Mouse (Mus musculus) ES-Bruce4 (cell line): ENCODE data around the gene Nfxl1. TPM values are rescaled to one million over a fixed set of nuclear protein-coding genes. Genes with fewer than 3 reads are reported as not detected.

ENCODE experiments used
- H3K27ac ChIP-seq: 2 replicates; pipeline ENCODE4 v1.5.1; 2012; ENCODE audit warnings: low read length, inconsistent platforms; ENCODE audit not compliant: insufficient read depth
- H3K27me3 ChIP-seq: 2 replicates; pipeline ENCODE4 v1.6.1; 2012; ENCODE audit warnings: mild to moderate bottlenecking, low read length, inconsistent platforms; ENCODE audit not compliant: control insufficient read depth, poor library complexity, insufficient read depth, severe bottlenecking
- H3K36me3 ChIP-seq: 2 replicates; pipeline ENCODE4 v1.6.1; 2012; ENCODE audit warnings: inconsistent platforms, mild to moderate bottlenecking, low read length, moderate library complexity; ENCODE audit not compliant: control insufficient read depth, poor library complexity, insufficient read depth, severe bottlenecking
- H3K4me1 ChIP-seq: one replicate; pipeline ENCODE4 v1.8.1; 2011; ENCODE audit warnings: low read length; ENCODE audit not compliant: control insufficient read depth, insufficient read depth
- H3K4me3 ChIP-seq: 2 replicates; pipeline ENCODE4 v1.5.1; 2011; ENCODE audit warnings: low read depth, mild to moderate bottlenecking, low read length
- H3K9ac ChIP-seq: 2 replicates; pipeline ENCODE4 v1.6.1; 2012; ENCODE audit warnings: low read depth, mild to moderate bottlenecking, inconsistent platforms; ENCODE audit not compliant: poor library complexity, severe bottlenecking
- H3K9me3 ChIP-seq: replicated peaks from 2 replicates; pipeline ENCODE4 v1.6.1; 2012; ENCODE audit warnings: mild to moderate bottlenecking, low read length, inconsistent platforms; ENCODE audit not compliant: control insufficient read depth, poor library complexity, insufficient read depth, severe bottlenecking
- CTCF ChIP-seq: IDR thresholded peaks from one replicate; pipeline ENCODE4 v1.8.1; 2011; ENCODE audit warnings: low read depth, low read length
- EP300 ChIP-seq: IDR thresholded peaks from 2 replicates; pipeline ENCODE4 v1.6.1; 2011; ENCODE audit warnings: low read depth, low read length; ENCODE audit not compliant: insufficient read depth
- POLR2A ChIP-seq: IDR thresholded peaks from one replicate; pipeline ENCODE4 v1.8.1; 2011; ENCODE audit warnings: low read length; ENCODE audit not compliant: insufficient read depth
- polyA plus RNA-seq: library from polyadenylated mRNA; stranded (reverse); fragments of >200 nt; gene quantifications from 2 replicates; pipeline ENCODE4 v1.2.4, GENCODE M21; 2011; ENCODE audit warnings: low read depth; ENCODE audit not compliant: missing spikeins, insufficient read depth, insufficient read length

Gene Nfxl1
- polyA plus RNA-seq, 1 experiment = 57.4 TPM

DNA sequence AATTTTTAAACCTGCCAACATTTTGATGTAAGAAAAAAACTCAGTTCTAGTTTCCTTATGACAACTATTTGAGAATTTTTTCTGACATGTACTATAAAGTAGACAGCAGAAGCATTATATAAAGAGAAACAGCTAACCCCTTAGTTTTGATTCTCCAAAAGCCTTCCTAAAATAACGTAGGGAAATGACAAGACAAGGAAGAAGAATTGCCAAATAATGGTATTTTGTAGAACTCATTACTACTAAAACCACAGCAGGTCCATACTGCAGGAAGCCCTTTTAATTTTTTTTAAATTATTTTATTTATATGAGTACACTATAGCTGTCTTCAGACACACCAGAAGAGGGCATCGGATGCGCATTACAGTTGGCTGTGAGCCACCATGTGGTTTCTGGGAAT lies 8.3 kb downstream of the Nfxl1 start:
- H3K36me3 ChIP-seq = no peaks in the 10 kb centered on the region; the same call in 1 of the 2 replicates
- no peak overlapping the region for H3K27ac ChIP-seq
- no peaks in the 10 kb centered on the region for H3K4me1 ChIP-seq
- H3K4me3 ChIP-seq = no peak overlapping the region
- H3K27me3 ChIP-seq = no peaks in the 10 kb centered on the region
- TF ChIP-seq EP300 (no peak), POLR2A (no peak), CTCF (no peak)
- H3K9ac ChIP-seq = no peak overlapping the region
- H3K9me3 ChIP-seq = no peaks in the 10 kb centered on the region

DNA sequence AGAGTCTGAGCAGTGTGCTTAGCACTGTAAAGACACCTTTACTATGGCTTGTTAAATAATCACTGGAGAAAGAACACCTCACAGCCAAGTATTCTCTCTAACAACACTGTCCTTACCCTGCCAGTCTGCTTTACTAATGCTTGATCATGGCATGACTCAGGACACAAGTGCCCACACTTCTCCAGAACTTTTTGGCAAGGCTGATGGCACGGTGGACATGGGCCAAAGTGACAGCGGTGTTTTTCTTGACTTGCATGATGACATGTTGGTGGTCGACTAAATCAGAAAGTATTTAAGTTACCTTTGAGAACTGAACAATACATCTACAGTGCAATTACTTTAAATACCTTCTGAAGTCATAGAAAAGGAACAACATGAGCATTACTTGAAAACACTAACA lies 30.6 kb downstream of the Nfxl1 start:
- Histone ChIP-seq H3K4me3 (no peak overlapping the region), H3K27ac (no peak overlapping the region), H3K36me3 (peaks cover under 1% of the 10 kb centered on the region; the same call in 1 of the 2 replicates), H3K27me3 (no peaks in the 10 kb centered on the region), H3K9me3 (no peaks in the 10 kb centered on the region), H3K4me1 (no peaks in the 10 kb centered on the region), H3K9ac (no peak overlapping the region)
- TF ChIP-seq POLR2A (no peak), EP300 (no peak), CTCF (no peak)

DNA sequence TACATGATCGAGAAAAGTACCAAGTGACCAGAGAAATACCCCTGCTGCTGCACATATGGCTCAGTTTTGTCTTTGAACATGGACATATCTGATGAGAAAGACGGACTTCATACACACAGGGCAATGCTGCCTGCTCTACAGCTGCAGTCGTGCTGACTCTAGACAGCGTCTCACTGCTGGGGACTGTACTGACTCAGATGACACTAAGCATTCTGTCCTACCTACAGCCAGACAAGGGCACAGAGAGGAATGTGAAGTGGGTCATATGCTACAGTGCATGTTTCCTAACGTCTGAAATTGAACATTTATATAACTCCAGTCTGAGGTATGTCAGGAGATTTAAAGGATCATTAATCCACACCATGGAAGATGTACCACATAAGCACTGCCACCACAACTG lies 45.7 kb downstream of the Nfxl1 start:
- H3K27ac ChIP-seq = no peak overlapping the region
- no peaks in the 10 kb centered on the region for H3K27me3 ChIP-seq
- H3K9me3 ChIP-seq = no peaks in the 10 kb centered on the region
- no peaks in the 10 kb centered on the region for H3K4me1 ChIP-seq
- H3K9ac ChIP-seq = no peak overlapping the region
- H3K4me3 ChIP-seq = no peak overlapping the region
- 0 out of 2 replicates have a peak, but pooled peaks cover 4% of the 10 kb centered on the region for H3K36me3 ChIP-seq
- no peak for TF ChIP-seq CTCF
- TF ChIP-seq EP300 = no peak
- TF ChIP-seq POLR2A = no peak

DNA sequence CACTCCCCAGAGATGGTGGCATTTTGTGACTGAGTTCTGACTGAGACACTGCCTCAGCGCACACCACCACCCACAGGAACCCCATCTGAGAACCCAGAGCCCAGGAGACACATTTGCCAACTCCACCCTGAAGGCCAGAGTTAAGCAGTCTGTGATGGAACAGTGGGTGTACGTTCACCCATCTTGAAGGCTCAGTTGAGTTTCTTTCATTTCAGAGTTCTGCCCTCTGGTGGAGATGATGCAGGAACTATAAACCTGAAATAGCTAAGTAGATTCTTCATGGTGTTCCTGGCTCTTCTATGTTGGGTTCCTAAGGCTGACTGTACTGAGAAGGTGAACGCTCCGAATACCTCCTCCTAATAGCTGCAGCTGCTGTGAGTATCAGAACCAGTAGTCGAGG lies 53.7 kb downstream of the Nfxl1 start:
- Histone ChIP-seq H3K27ac (no peak overlapping the region), H3K27me3 (peaks cover 5% of the 10 kb centered on the region; the same call in 1 of the 2 replicates), H3K4me1 (no peaks in the 10 kb centered on the region), H3K4me3 (no peak overlapping the region), H3K9ac (no peak overlapping the region), H3K36me3 (no peaks in the 10 kb centered on the region), H3K9me3 (no peaks in the 10 kb centered on the region)
- no peak for TF ChIP-seq CTCF
- no peak for TF ChIP-seq POLR2A
- no peak for TF ChIP-seq EP300

DNA sequence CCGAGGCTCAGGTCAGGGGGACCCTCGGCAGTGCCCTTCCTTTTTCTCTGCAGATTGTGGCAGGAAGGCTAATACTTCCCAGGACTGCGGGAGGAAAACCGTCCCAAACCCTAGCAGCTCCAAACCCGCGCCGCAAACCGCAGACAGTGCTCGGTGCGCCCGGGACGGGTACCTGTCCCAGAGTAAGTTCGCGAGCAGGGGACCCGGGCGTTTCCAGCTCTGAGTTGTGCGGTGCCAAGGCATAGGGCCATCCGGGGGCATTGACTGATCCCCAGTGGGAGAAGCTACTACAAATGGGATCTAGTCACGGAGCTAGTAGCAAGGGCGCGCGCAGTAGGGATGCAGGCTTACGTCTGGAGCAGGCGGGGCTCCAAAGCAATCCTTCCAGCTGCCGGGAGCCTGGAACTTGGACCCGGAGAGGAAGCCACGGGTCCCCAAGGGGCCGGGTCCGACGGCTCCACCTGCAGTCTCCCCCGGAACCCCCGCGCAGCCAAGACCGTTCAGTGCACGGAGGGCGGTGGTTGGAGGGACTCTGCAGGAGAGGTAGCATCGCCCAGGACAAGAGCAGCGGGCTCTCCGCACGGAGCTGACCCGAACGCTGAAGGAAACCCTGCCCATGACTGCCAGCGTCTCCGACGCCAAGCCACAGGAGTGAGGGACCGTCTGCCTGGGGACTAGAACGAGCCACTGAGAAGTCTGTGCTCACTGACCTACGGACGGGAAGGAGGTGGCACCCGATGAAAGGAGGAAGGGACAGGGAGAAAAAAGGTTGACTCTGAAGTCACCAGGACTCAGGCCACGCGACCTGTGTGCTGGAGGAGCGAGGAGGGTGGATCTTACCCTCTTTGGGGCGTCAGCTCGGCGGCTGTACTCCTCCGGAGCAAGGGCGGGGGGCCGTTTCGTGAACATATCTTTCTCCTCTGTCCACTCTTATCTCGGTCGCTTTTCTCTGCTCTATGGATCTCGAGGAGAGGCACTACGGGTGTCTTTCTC lies 55.7 kb downstream of the Nfxl1 start, which contains the start of gene Corin:
TSS of gene Corin (minus strand) at position 943 of the 993 bp plus-strand sequence.
- peak within 1 kb of the TSS; percentile 64 for H3K4me3 ChIP-seq

DNA sequence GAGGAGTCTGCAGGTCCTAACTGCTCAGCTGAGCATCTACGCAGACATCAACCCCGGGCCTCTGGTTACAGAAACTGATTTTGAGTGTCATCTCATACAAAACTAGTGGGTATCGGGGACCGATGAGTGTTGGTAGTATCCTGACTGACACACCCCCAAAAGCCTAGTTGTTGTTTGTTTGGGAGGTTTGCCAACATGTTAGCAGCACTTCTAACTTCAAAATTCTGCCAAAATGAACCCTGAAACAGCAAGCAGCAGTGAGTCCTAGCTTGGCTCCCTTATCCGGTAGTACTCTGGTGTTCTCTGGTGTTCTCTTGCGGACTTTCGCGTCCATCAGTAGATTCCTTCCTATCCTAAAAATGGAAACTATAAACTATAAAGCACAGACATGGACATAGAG lies 56.7 kb downstream of the Nfxl1 start:
- no peak overlapping the region for H3K27ac ChIP-seq
- peaks cover 5% of the 10 kb centered on the region; the same call in 1 of the 2 replicates for H3K27me3 ChIP-seq
- TF ChIP-seq POLR2A (no peak), EP300 (no peak), CTCF (no peak)
- no peaks in the 10 kb centered on the region for H3K36me3 ChIP-seq
- no peak overlapping the region for H3K4me3 ChIP-seq
- H3K9me3 ChIP-seq = no peaks in the 10 kb centered on the region
- no peak overlapping the region for H3K9ac ChIP-seq
- no peaks in the 10 kb centered on the region for H3K4me1 ChIP-seq

More for the DNA sequence above, 55.7 kb downstream of the Nfxl1 start, which contains the start of gene Corin:
- Histone ChIP-seq H3K9ac (peak within 1 kb of the TSS; percentile 17), H3K27ac (no peak within 1 kb of the TSS), H3K27me3 (peaks cover 5% of the 10 kb centered on the region; the same call in 1 of the 2 replicates), H3K4me1 (no peaks in the 10 kb centered on the region), H3K9me3 (no peaks in the 10 kb centered on the region), H3K36me3 (no peaks in the 10 kb centered on the region)
- no peak for TF ChIP-seq CTCF
- TF ChIP-seq EP300 = no peak
